In genomic region chr3:95173256-95173949, GRCm38 (mm10) we compare ENCODE assay signal across 9 mouse cellular contexts. TPM values are rescaled to one million over a fixed set of nuclear protein-coding genes. Genes with fewer than 3 reads are reported as not detected.
DNase-seq lines count a peak whose midpoint lies in the region; ATAC-seq and TF ChIP-seq lines count a peak whose summit lies in the region.
"Had no signal": no experiment of that assay in that cellular context is flagged by ENCODE, and none has a peak within 500 bp of the region (broad histone marks: within the 10 kb centered on the region; RNA-seq: fewer than 3 reads in every experiment).

No protein-coding gene starts in this region.

- TF ChIP-seq POLR2A in lung, adult 2 months (IDR thresholded peaks at IDR 0.05; ENCODE audit: borderline replicate concordance, extremely low read depth, low read depth, low read length) = no peak
- TF ChIP-seq POLR2A in kidney, adult 2 months (IDR thresholded peaks at IDR 0.05; ENCODE audit: low read depth, low read length) = no peak

- no peaks in the 10 kb centered on the region for H3K4me1 ChIP-seq in lung, adult 2 months (ENCODE audit: control insufficient read depth, insufficient read depth, low read length)
- H3K4me1 ChIP-seq in brown adipose tissue, adult 24 weeks (ENCODE audit: control insufficient read depth, insufficient read depth, insufficient read length, low read length) = 0 out of 2 replicates have a peak, but pooled peaks cover 3% of the 10 kb centered on the region
- H3K4me1 ChIP-seq in heart, embryonic 10.5 days = peaks cover 21% of the 10 kb centered on the region
- peaks cover 3% of the 10 kb centered on the region; the same call in 1 of the 2 replicates for H3K4me1 ChIP-seq in kidney, adult 2 months (ENCODE audit: control insufficient read depth, insufficient read depth, low read length)
- H3K4me1 ChIP-seq in stomach, embryonic 15.5 days = peaks cover 12% of the 10 kb centered on the region

- no peak for TF ChIP-seq CTCF in lung, adult 2 months (IDR thresholded peaks at IDR 0.05; ENCODE audit: insufficient read depth, low read length)
- TF ChIP-seq CTCF in kidney, adult 2 months (conservative IDR thresholded peaks at IDR 0.05; ENCODE audit: insufficient read depth, insufficient read length, low read depth, low read length) = no peak

- DNase-seq in lung, adult 2 months = peak; percentile 32
- no peak for DNase-seq in lung, postnatal 25 days (ENCODE audit: low spot score)
- DNase-seq in heart, embryonic 10.5 days (ENCODE audit: low spot score) = no peak
- peak; percentile 33 for DNase-seq in kidney, adult 2 months
- peak; percentile 49 for DNase-seq in lung, postnatal 10 days
- no peak for DNase-seq in right cerebral cortex, adult 18-20 months

- no peak; the same call in 1 of the 2 replicates for ATAC-seq in stomach, embryonic 15.5 days (ENCODE audit: insufficient read depth, low FRiP score, low read depth)
- ATAC-seq: Patski had no signal

- no peak overlapping the region for H3K27ac ChIP-seq in brown adipose tissue, adult 24 weeks (replicated peaks; ENCODE audit: low read depth, low read length)
- H3K27ac ChIP-seq in heart, embryonic 10.5 days = peak overlapping the region; percentile 56; the same call in 1 of the 2 replicates
- no peak overlapping the region for H3K27ac ChIP-seq in kidney, adult 2 months (ENCODE audit: insufficient read depth, low read depth, low read length)
- H3K27ac ChIP-seq in stomach, embryonic 15.5 days = no peak overlapping the region

- peaks cover 44% of the 10 kb centered on the region for H3K36me3 ChIP-seq in heart, embryonic 10.5 days
- H3K36me3 ChIP-seq in kidney, adult 2 months (ENCODE audit: control insufficient read depth, insufficient read depth, low read length) = no peaks in the 10 kb centered on the region
- peaks cover 26% of the 10 kb centered on the region for H3K36me3 ChIP-seq in stomach, embryonic 15.5 days

- no peaks in the 10 kb centered on the region for H3K9me3 ChIP-seq in heart, embryonic 10.5 days
- H3K9me3 ChIP-seq in stomach, embryonic 15.5 days = no peaks in the 10 kb centered on the region

- peak overlapping the region; percentile 59 for H3K4me2 ChIP-seq in stomach, embryonic 15.5 days

- peaks cover 65% of the 10 kb centered on the region for H3K27me3 ChIP-seq in heart, embryonic 10.5 days (ENCODE audit: insufficient read depth, poor library complexity, severe bottlenecking)
- no peaks in the 10 kb centered on the region; the same call in 1 of the 2 replicates for H3K27me3 ChIP-seq in kidney, adult 2 months (replicated peaks; ENCODE audit: control insufficient read depth, insufficient read depth, low read length)
- H3K27me3 ChIP-seq in stomach, embryonic 15.5 days (replicated peaks) = peaks cover 29% of the 10 kb centered on the region
- H3K27me3 ChIP-seq: Patski had no signal

- WGBS in lung, adult 2 months = 25% methylated on average over 58 of the region's 58 CpGs
- WGBS in heart, embryonic 10.5 days = 2% methylated on average over 58 of the region's 58 CpGs
- WGBS in kidney, adult 2 months = 13% methylated on average over 57 of the region's 58 CpGs
- 19% methylated on average over 58 of the region's 58 CpGs for WGBS in stomach, embryonic 15.5 days

- no peak overlapping the region for H3K4me3 ChIP-seq in lung, adult 2 months (replicated peaks; ENCODE audit: extremely low read depth, low read depth, low read length)
- peak overlapping the region; percentile 53 for H3K4me3 ChIP-seq in brown adipose tissue, adult 24 weeks (ENCODE audit: insufficient read depth, low read depth, low read length)
- peak overlapping the region; percentile 58 for H3K4me3 ChIP-seq in heart, embryonic 10.5 days
- H3K4me3 ChIP-seq in kidney, adult 2 months (ENCODE audit: insufficient read depth, low read depth, low read length) = peak overlapping the region; percentile 30
- peak overlapping the region; percentile 29 for H3K4me3 ChIP-seq in stomach, embryonic 15.5 days (replicated peaks)

- no peak overlapping the region for H3K9ac ChIP-seq in stomach, embryonic 15.5 days

RNA-seq across cellular contexts. Expression of gene Sema6c, which starts 13.1 kb away (rescaled TPM):
- 10.7 and 11.8 TPM in 2 replicates for polyA plus RNA-seq in lung, adult 2 months (2012; rRNA removed)
- 1.5 and 2.6 TPM in 2 replicates for polyA plus RNA-seq in brown adipose tissue, adult 24 weeks (2012; ENCODE audit: insufficient read depth, insufficient read length, missing spikeins)
- polyA plus RNA-seq in heart, embryonic 10.5 days (2016; fragmentation: Nextera tagmentation; extraction: Ambion mirVana) = 1.9 and 4.1 TPM in 2 replicates
- 8.0 and 8.5 TPM in 2 replicates for polyA plus RNA-seq in kidney, adult 2 months (2012; rRNA removed)
- 5.9 and 6.9 TPM in 2 replicates for polyA plus RNA-seq in stomach, embryonic 15.5 days (2015; fragmentation: Nextera tagmentation; extraction: Ambion mirVana)

RNA-seq across cellular contexts. Expression of gene Tnfaip8l2, which starts 31.2 kb away (rescaled TPM):
- 24.6 and 26.4 TPM in 2 replicates for polyA plus RNA-seq in lung, adult 2 months (2012; rRNA removed)
- polyA plus RNA-seq in brown adipose tissue, adult 24 weeks (2012; ENCODE audit: insufficient read depth, insufficient read length, missing spikeins) = 2.7 and 2.8 TPM in 2 replicates
- polyA plus RNA-seq in heart, embryonic 10.5 days (2016; fragmentation: Nextera tagmentation; extraction: Ambion mirVana) = 0.21 and 1.2 TPM in 2 replicates
- 4.1 and 6.8 TPM in 2 replicates for polyA plus RNA-seq in kidney, adult 2 months (2012; rRNA removed)
- polyA plus RNA-seq in stomach, embryonic 15.5 days (2015; fragmentation: Nextera tagmentation; extraction: Ambion mirVana) = 5.1 and 6.7 TPM in 2 replicates

RNA-seq across cellular contexts. Expression of gene Lysmd1, which starts 39.5 kb away (rescaled TPM):
- polyA plus RNA-seq in lung, adult 2 months (2012; rRNA removed) = 4.5 and 7.8 TPM in 2 replicates
- 7.3 and 7.6 TPM in 2 replicates for polyA plus RNA-seq in brown adipose tissue, adult 24 weeks (2012; ENCODE audit: insufficient read depth, insufficient read length, missing spikeins)
- 8.7 and 10.1 TPM in 2 replicates for polyA plus RNA-seq in heart, embryonic 10.5 days (2016; fragmentation: Nextera tagmentation; extraction: Ambion mirVana)
- polyA plus RNA-seq in kidney, adult 2 months (2012; rRNA removed) = 10.2 and 11.3 TPM in 2 replicates
- polyA plus RNA-seq in stomach, embryonic 15.5 days (2015; fragmentation: Nextera tagmentation; extraction: Ambion mirVana) = 11.6 and 11.7 TPM in 2 replicates

RNA-seq across cellular contexts. Expression of gene Scnm1, which starts 39.6 kb away (rescaled TPM):
- polyA plus RNA-seq in lung, adult 2 months (2012; rRNA removed) = 30.1 and 43.7 TPM in 2 replicates
- 34.7 and 62.1 TPM in 2 replicates for polyA plus RNA-seq in brown adipose tissue, adult 24 weeks (2012; ENCODE audit: insufficient read depth, insufficient read length, missing spikeins)
- 55.3 and 60.9 TPM in 2 replicates for polyA plus RNA-seq in heart, embryonic 10.5 days (2016; fragmentation: Nextera tagmentation; extraction: Ambion mirVana)
- 46.7 and 50.8 TPM in 2 replicates for polyA plus RNA-seq in kidney, adult 2 months (2012; rRNA removed)
- 59.1 and 62.7 TPM in 2 replicates for polyA plus RNA-seq in stomach, embryonic 15.5 days (2015; fragmentation: Nextera tagmentation; extraction: Ambion mirVana)

RNA-seq across cellular contexts. Expression of gene Gabpb2, which starts 44.3 kb away (rescaled TPM):
- polyA plus RNA-seq in lung, adult 2 months (2012; rRNA removed) = 9.7 and 17.3 TPM in 2 replicates
- 11.3 and 12.2 TPM in 2 replicates for polyA plus RNA-seq in brown adipose tissue, adult 24 weeks (2012; ENCODE audit: insufficient read depth, insufficient read length, missing spikeins)
- polyA plus RNA-seq in heart, embryonic 10.5 days (2016; fragmentation: Nextera tagmentation; extraction: Ambion mirVana) = 8.7 and 8.8 TPM in 2 replicates
- 9.8 and 10.6 TPM in 2 replicates for polyA plus RNA-seq in kidney, adult 2 months (2012; rRNA removed)
- 10.7 and 11.4 TPM in 2 replicates for polyA plus RNA-seq in stomach, embryonic 15.5 days (2015; fragmentation: Nextera tagmentation; extraction: Ambion mirVana)

Comparison
In these comparisons a context has a peak if more than half of its experiments do, and no peak if none do; other contexts are left out.
1. DNase-seq: peak in lung, adult 2 months (single experiment), kidney, adult 2 months (single experiment) and lung, postnatal 10 days (single experiment); none in lung, postnatal 25 days (single experiment), heart, embryonic 10.5 days (single experiment) and right cerebral cortex, adult 18-20 months (single experiment).